Mouse (Mus musculus) thymus, adult 2 months (tissue): ENCODE measurements around the gene Nt5e.

Source experiments
- CTCF ChIP-seq: fragments of 200-500 bp; IDR thresholded peaks from 2 replicates; pipeline ENCODE4 v1.5.1; 2012; ENCODE audit warnings: mild to moderate bottlenecking, control low read depth, low read length, moderate library complexity, borderline replicate concordance; ENCODE audit not compliant: control insufficient read depth, poor library complexity, insufficient read depth; ENCODE audit errors: extremely low read depth
- POLR2A ChIP-seq: fragments of 200-500 bp; IDR thresholded peaks from 2 replicates; pipeline ENCODE4 v1.6.1; 2012; ENCODE audit warnings: mild to moderate bottlenecking, low read length, control low read depth, moderate library complexity; ENCODE audit not compliant: control insufficient read depth, poor library complexity, insufficient read depth; ENCODE audit errors: extremely low read depth

DNA sequence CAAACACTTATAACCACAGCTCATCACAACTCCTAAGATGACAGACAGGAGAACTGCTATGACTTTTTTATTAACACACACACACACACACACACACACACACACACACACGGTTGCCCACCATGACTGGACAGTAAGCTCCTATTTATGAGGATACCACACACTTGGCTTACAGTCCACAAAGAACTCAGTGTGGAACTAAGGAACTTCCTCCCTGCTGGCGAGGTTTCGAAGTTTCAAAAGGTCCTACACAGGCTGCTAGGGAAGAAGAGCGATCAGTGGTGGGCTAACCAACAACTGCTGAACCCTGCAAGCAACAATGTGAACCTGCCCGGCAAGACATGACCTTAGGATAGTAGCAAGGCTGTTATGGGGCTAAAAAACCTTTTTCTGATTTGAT lies 50.5 kb downstream of the Nt5e start:
- no peak for TF ChIP-seq CTCF
- no peak for TF ChIP-seq POLR2A
